Mouse (Mus musculus) spleen, adult 2 months (tissue): ENCODE data around the gene Prox2. TPM values are rescaled to one million over a fixed set of nuclear protein-coding genes. Genes with fewer than 3 reads are reported as not detected.

ENCODE experiments used
- DNase-seq, 2 experiments: peaks; one replicate each; pipeline versions ENCODE4 v3.0.0 to v3.0.0-alpha.2; 2012 to 2021; ENCODE audit warnings: low spot score in 2 of 2, low read depth in 1 of 2
- H3K27ac ChIP-seq: fragments of 200-500 bp; 2 replicates; pipeline ENCODE4 v1.5.1; 2012; ENCODE audit warnings: low read length, inconsistent platforms; ENCODE audit not compliant: insufficient read depth
- H3K27me3 ChIP-seq: fragments of 200-500 bp; 2 replicates; pipeline ENCODE4 v1.6.1; 2012; ENCODE audit warnings: mild to moderate bottlenecking, moderate library complexity, low read length, inconsistent platforms; ENCODE audit not compliant: control insufficient read depth, insufficient read depth
- H3K36me3 ChIP-seq: fragments of 200-500 bp; 2 replicates; pipeline ENCODE4 v1.6.1; 2012; ENCODE audit warnings: mild to moderate bottlenecking, low read length, inconsistent platforms; ENCODE audit not compliant: control insufficient read depth, insufficient read depth
- H3K4me1 ChIP-seq: fragments of 200-500 bp; 2 replicates; pipeline ENCODE4 v1.6.1; 2011; ENCODE audit warnings: inconsistent platforms; ENCODE audit not compliant: control insufficient read depth, insufficient read depth, insufficient read length
- H3K4me3 ChIP-seq: fragments of 200-500 bp; 2 replicates; pipeline ENCODE4 v1.5.1; 2011; ENCODE audit warnings: mild to moderate bottlenecking, inconsistent platforms; ENCODE audit not compliant: insufficient read depth, insufficient read length; ENCODE audit errors: extremely low read depth
- CTCF ChIP-seq: fragments of 200-500 bp; IDR thresholded peaks from 2 replicates; pipeline ENCODE4 v1.5.1; 2011; ENCODE audit warnings: mild to moderate bottlenecking, inconsistent platforms; ENCODE audit not compliant: insufficient read depth, insufficient read length, insufficient replicate concordance; ENCODE audit errors: extremely low read depth
- POLR2A ChIP-seq: fragments of 200-500 bp; IDR thresholded peaks from 2 replicates; pipeline ENCODE4 v1.6.1; 2011; ENCODE audit warnings: low read depth, low read length, inconsistent platforms
- WGBS: fragments of 180-500 bp; shearing (Covaris S2); methylation state at CpG from one replicate; pipeline ENCODE4 v1.1.7; 2018; 5-methylcytosine and 5-hydroxymethylcytosine counted together
- polyA plus RNA-seq: library from polyadenylated mRNA; depleted of rRNA; stranded (reverse); fragments of >200 nt; gene quantifications from 2 replicates; pipeline ENCODE4 v1.2.3, GENCODE M21; 2012

Prox2 gene
- polyA plus RNA-seq, 1 experiment = 2.6 TPM

DNA sequence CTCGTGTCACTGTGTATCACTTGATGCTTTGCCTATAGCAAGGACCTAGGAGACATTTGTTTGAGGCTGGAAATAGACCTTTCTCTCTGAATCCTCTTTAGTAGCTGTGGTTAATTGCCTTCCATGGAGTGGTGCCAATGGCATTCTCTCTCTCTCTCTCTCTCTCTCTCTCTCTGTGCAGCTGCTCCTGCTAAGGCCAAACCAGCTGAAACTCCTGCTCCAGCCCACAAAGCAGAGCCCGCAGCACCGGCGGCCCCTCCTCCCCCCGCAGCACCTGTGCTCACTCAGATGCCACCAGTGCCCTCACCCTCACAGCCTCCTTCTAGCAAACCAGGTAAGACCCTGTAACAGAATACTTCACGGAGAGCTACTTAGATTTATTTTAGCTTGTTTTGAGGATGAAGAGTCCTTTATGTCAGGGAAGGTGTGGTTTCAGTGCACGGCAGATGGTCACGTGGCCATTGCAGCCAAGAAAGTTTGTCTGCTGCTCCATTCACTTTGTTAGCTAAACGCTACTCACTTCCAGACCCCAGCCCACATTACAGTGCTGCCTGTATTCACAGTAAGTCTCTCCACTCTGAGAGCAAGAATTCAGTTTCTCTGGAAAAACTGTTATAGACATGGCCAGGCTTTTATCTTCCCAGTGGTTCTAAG is 11.4 kb upstream of the Prox2 start:
- Histone ChIP-seq H3K27me3 (no peaks in the 10 kb centered on the region), H3K27ac (no peak overlapping the region), H3K36me3 (peaks cover 35% of the 10 kb centered on the region), H3K4me1 (peaks cover 2% of the 10 kb centered on the region; the same call in 1 of the 2 replicates), H3K4me3 (no peak overlapping the region)
- no peak for DNase-seq
- 78% methylated on average over 9 of the region's 9 CpGs for WGBS
- TF ChIP-seq CTCF (no peak), POLR2A (no peak)

- Histone ChIP-seq H3K27ac (no peak overlapping the region), H3K36me3 (peaks cover 26% of the 10 kb centered on the region), H3K4me1 (peaks cover 3% of the 10 kb centered on the region; the same call in 1 of the 2 replicates), H3K4me3 (no peak overlapping the region), H3K27me3 (no peaks in the 10 kb centered on the region)
- DNase-seq = no peak
- TF ChIP-seq CTCF (no peak), POLR2A (no peak)
- 81% methylated on average over 7 of the region's 7 CpGs for WGBS
Observed at GRCm38 (mm10) chr12:85115678-85116077, 5.1 kb upstream of the Prox2 start.

- TF ChIP-seq POLR2A (no peak), CTCF (no peak)
- H3K36me3 ChIP-seq = peaks cover 15% of the 10 kb centered on the region
- H3K4me3 ChIP-seq = no peak overlapping the region
- no peaks in the 10 kb centered on the region for H3K27me3 ChIP-seq
- no peak overlapping the region for H3K27ac ChIP-seq
- WGBS = 91% methylated on average over 3 of the region's 3 CpGs
- DNase-seq = no peak
- H3K4me1 ChIP-seq = peaks cover 6% of the 10 kb centered on the region
Observed at GRCm38 (mm10) chr12:85113917-85114316, 3.4 kb upstream of the Prox2 start.

DNA sequence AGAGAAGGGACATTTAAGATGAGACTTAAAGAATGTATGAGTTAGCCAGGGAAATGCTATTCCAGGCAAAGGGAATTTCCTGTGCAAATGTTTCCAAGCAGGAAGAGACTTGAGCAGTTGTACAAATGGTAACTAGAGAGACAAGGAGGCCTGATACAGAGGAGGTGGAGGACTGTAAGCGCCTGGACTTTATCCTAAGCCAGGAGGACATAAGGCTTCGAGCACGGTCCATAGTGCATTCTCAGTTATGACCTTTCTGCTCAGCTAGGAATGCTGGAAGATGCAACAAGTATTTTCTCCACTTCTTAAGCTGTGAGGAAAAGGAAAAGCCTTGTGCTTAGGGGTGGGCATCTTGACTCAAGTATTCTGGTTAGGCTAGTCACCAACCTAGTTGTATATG is 2.8 kb upstream of the Prox2 start:
- peaks cover 11% of the 10 kb centered on the region for H3K36me3 ChIP-seq
- 97% methylated on average over 3 of the region's 3 CpGs for WGBS
- peaks cover 6% of the 10 kb centered on the region for H3K4me1 ChIP-seq
- no peak for TF ChIP-seq CTCF
- no peak for TF ChIP-seq POLR2A
- no peak for DNase-seq
- H3K27ac ChIP-seq = no peak overlapping the region
- H3K4me3 ChIP-seq = no peak overlapping the region
- H3K27me3 ChIP-seq = no peaks in the 10 kb centered on the region

- Histone ChIP-seq H3K27ac (no peak overlapping the region), H3K4me3 (no peak overlapping the region), H3K4me1 (peaks cover 6% of the 10 kb centered on the region), H3K36me3 (peaks cover 7% of the 10 kb centered on the region; the same call in 1 of the 2 replicates), H3K27me3 (no peaks in the 10 kb centered on the region)
- 74% methylated on average over 7 of the region's 7 CpGs for WGBS
- DNase-seq = no peak
- TF ChIP-seq CTCF (no peak), POLR2A (no peak)
Observed at GRCm38 (mm10) chr12:85112550-85113251, 2.1 kb upstream of the Prox2 start.

GRCm38 (mm10) chr12:85110011-85110697 is 405 bp downstream of the Prox2 start:
- Histone ChIP-seq H3K4me3 (peak overlapping the region; percentile 95), H3K4me1 (peaks cover 6% of the 10 kb centered on the region), H3K27me3 (no peaks in the 10 kb centered on the region), H3K27ac (peak overlapping the region; percentile 77), H3K36me3 (peaks cover 2% of the 10 kb centered on the region; the same call in 1 of the 2 replicates)
- DNase-seq = no peak
- 14% methylated on average over 18 of the region's 18 CpGs for WGBS
- no peak for TF ChIP-seq POLR2A
- no peak for TF ChIP-seq CTCF

- H3K36me3 ChIP-seq = no peaks in the 10 kb centered on the region
- WGBS = 96% methylated on average over 4 of the region's 4 CpGs
- peaks cover 6% of the 10 kb centered on the region for H3K4me1 ChIP-seq
- no peak overlapping the region for H3K4me3 ChIP-seq
- TF ChIP-seq CTCF (no peak), POLR2A (no peak)
- H3K27ac ChIP-seq = no peak overlapping the region
- no peaks in the 10 kb centered on the region for H3K27me3 ChIP-seq
- DNase-seq = no peak
Observed at GRCm38 (mm10) chr12:85109426-85109825, 1.1 kb downstream of the Prox2 start.
